Mouse (Mus musculus): ENCODE measurements around the gene Gins3. TPM values are rescaled to one million over a fixed set of nuclear protein-coding genes. Genes with fewer than 3 reads are reported as not detected.

Gene Gins3
- 20.2 and 21.9 TPM in 2 replicates for polyA plus RNA-seq (2016; fragmentation: Nextera tagmentation; extraction: Ambion mirVana)

DNA sequence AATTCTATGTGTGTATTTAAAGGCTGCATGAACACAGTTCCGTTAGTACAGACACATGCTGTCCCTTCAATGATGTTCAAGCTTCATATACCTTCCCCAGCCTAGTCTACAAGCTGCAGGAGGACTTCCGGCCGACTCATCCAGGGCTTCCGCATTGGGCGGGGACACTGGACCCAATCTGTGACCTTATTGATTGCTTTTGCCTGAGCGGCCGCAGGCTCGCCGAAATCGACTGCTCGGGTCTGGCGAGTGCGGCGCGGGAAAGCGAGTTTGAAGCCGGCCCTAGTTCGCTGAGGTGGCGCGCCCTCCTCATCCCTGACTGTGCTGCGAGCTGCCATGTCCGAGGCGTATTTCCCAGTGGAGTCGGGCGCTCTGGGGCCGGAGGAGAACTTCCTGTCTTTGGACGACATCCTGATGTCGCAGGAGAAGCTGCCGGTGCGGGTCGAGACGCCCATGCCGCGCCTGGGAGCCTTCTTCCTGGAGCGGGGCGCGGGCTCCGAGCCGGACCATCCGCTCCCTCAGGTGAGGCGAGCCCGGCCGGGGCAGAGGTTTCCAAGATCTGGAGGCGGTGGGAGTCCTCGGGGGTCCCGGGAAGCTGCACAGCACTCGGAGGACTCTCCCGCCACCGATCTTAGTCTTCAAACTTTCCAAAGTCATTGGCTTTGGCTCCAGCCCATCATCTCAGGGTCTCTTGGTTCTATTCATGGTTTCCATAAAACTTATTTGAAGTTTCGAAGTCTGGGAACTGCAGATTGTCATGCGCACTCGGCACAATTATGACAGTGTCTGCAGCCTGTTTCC, at the start of gene Gins3:
TSS of gene Gins3 (plus strand) at position 192 of the 801 bp plus-strand sequence.
- Histone ChIP-seq H3K27me3 (peaks cover 9% of the 10 kb centered on the region; the same call in 1 of the 2 replicates), H3K9ac (replicated peaks) (peak within 1 kb of the TSS; percentile 72), H3K4me3 (peak within 1 kb of the TSS; percentile 88), H3K4me2 (replicated peaks) (peak within 1 kb of the TSS; percentile 84), H3K4me1 (peaks cover 10% of the 10 kb centered on the region), H3K9me3 (no peaks in the 10 kb centered on the region), H3K27ac (replicated peaks) (peak within 1 kb of the TSS; percentile 35; the same call in 1 of the 2 replicates), H3K36me3 (no peaks in the 10 kb centered on the region)
- WGBS = 1% methylated on average over 52 of the region's 52 CpGs
- peak; percentile 94 for ATAC-seq (ENCODE audit: low FRiP score, low read depth)

DNA sequence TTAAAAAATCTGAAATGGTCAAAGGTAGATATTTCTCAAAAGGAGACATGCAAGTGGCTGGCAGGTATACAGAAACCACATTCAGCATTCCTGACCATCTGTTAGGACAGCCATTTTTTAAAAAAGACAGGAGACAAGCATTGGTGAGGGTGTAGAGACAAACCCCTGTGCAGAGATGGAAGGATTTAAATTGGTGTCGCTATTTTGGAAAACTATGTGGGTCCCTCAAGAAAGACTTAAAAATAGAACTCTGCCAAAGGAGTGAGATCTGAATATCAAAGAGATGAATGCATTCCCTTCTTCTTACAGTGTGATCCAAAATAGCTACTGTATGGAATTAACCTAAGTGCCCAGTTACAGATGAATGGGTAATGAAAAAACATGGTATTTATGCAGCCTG, 45.9 kb upstream of the Gins3 start:
- Histone ChIP-seq H3K9ac (replicated peaks) (no peak overlapping the region), H3K36me3 (no peaks in the 10 kb centered on the region), H3K4me2 (replicated peaks) (no peak overlapping the region), H3K27ac (replicated peaks) (no peak overlapping the region), H3K9me3 (no peaks in the 10 kb centered on the region), H3K27me3 (0 out of 2 replicates have a peak, but pooled peaks cover 3% of the 10 kb centered on the region), H3K4me3 (no peak overlapping the region), H3K4me1 (no peaks in the 10 kb centered on the region)
- 98% methylated on average over 1 of the region's 1 CpGs for WGBS
- no peak for ATAC-seq (ENCODE audit: low FRiP score, low read depth)

DNA sequence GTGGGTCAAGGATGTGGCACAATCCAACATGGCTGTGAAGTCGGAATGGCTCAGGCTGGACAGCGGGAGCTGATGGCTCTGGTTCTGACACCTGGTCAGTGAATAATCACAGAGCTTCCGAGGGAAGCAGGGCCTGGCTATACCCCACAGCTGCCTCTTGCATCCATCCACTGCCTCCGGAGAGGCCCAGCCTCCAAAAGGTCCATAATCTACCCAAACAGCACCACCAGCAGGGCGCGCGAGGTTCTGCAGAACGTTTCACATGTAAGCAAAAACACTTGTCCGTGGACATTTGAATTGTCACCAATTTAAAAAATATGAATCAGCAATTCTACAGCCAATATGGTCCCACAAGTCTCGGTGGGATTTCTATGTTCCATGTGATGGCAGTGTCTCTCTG, 44.0 kb upstream of the Gins3 start:
- no peaks in the 10 kb centered on the region for H3K4me1 ChIP-seq
- no peak for ATAC-seq (ENCODE audit: low FRiP score, low read depth)
- no peak overlapping the region for H3K4me3 ChIP-seq
- no peaks in the 10 kb centered on the region for H3K36me3 ChIP-seq
- H3K4me2 ChIP-seq (replicated peaks) = no peak overlapping the region
- H3K27me3 ChIP-seq = 0 out of 2 replicates have a peak, but pooled peaks cover 3% of the 10 kb centered on the region
- H3K27ac ChIP-seq (replicated peaks) = no peak overlapping the region
- no peaks in the 10 kb centered on the region for H3K9me3 ChIP-seq
- H3K9ac ChIP-seq (replicated peaks) = no peak overlapping the region
- WGBS = 65% methylated on average over 10 of the region's 10 CpGs

DNA sequence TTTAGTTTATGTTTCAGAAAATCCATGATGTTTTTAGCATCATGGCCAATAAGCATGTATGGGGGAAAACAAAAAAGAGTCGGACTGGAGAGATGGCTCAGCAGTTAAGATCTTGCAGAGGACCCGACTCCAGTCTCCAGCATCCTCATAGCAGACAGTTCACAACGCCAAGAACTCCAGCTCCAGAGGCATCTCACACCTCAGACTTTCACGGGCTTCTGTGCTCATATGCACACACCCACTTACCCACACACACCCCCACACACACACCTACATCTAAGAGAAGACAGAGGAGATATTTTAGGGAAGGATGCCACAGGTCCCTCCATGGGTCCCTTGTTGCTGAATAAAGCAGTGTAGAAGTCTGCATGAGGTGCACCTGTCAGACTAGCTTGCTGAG, 42.7 kb upstream of the Gins3 start:
- no peak overlapping the region for H3K4me3 ChIP-seq
- no peaks in the 10 kb centered on the region for H3K9me3 ChIP-seq
- no peak overlapping the region for H3K27ac ChIP-seq (replicated peaks)
- H3K4me2 ChIP-seq (replicated peaks) = no peak overlapping the region
- H3K36me3 ChIP-seq = no peaks in the 10 kb centered on the region
- H3K27me3 ChIP-seq = 0 out of 2 replicates have a peak, but pooled peaks cover 3% of the 10 kb centered on the region
- H3K4me1 ChIP-seq = no peaks in the 10 kb centered on the region
- H3K9ac ChIP-seq (replicated peaks) = no peak overlapping the region
- no peak for ATAC-seq (ENCODE audit: low FRiP score, low read depth)
- 84% methylated on average over 4 of the region's 4 CpGs for WGBS

DNA sequence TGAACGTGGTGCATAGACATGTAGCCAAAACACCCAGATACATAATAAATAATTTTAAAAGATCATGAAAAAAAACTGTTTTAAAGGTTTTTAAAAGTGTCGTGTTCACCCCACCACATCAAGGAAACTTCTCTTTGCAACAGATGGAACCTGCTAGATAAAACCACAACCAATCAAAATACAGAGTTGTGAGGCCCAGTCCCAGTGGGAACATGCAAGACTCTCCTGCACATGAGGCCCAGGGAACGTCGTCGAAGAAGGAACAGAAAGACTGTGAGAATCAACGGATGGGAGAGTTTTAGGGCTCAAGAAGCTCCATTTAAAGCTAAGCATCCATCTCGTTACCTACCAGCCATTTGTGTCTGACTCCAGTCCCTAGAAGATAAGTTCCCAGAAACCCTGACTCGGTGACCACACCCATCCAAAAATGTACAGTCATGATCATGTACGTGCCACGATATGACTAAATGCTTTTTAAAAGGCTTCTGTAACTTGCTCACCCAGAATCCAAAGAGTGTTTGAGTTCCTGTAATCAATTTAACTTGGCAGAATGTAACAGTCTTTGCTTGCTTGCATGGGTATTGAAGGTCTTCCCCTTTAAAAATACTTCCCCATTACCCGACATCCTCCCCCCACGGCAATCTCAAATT, 41.0 kb upstream of the Gins3 start:
- no peaks in the 10 kb centered on the region for H3K9me3 ChIP-seq
- H3K36me3 ChIP-seq = no peaks in the 10 kb centered on the region
- H3K4me2 ChIP-seq (replicated peaks) = no peak overlapping the region
- no peak overlapping the region for H3K9ac ChIP-seq (replicated peaks)
- ATAC-seq (ENCODE audit: low FRiP score, low read depth) = no peak
- 0 out of 2 replicates have a peak, but pooled peaks cover 3% of the 10 kb centered on the region for H3K27me3 ChIP-seq
- H3K4me1 ChIP-seq = no peaks in the 10 kb centered on the region
- WGBS = 87% methylated on average over 12 of the region's 12 CpGs
- no peak overlapping the region for H3K27ac ChIP-seq (replicated peaks)
- H3K4me3 ChIP-seq = no peak overlapping the region

DNA sequence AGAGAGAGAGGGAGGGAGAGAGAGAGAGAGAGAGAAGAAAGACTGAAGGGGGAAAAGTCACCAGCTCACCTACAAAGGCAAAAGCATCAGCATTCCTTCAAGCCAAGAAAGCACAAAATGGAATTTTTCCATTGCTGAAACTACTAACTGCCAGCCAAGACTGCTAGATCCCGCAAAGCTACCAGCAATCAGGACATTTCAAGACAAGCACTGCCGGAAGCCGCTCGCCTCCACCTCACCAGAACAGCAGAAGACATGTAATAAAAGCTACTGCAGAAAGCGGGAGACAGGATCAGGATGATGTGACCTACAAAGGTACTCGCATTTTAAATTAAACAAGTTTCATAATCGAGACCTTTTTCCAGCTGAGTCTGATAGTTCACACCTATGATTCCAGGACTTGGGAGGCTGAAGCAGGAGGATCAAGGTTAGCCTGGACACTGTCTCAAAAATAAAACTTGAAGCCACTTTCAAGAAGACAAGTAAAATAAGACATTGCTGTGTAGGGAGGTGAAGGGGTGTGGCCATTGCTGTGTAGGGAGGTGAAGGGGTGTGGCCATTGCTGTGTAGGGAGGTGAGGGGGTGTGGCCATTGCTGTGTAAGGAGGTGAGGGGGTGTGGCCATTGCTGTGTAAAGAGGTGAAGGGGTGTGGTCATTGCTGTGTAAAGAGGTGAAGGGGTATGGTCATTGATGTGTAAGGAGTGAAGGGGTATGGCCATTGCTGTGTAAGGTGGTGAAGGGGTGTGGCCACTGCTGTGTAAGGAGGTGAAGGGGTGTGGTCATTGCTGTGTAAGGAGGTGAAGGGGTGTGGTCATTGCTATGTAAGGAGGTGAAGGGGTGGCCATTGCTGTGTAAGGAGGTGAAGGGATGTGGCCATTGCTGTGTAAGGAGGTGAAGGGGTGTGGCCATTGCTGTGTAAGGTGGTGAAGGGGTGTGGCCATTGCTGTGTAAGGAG, 39.5 kb upstream of the Gins3 start:
- Histone ChIP-seq H3K4me2 (replicated peaks) (no peak overlapping the region), H3K9ac (replicated peaks) (no peak overlapping the region), H3K4me3 (no peak overlapping the region), H3K4me1 (no peaks in the 10 kb centered on the region), H3K27ac (replicated peaks) (no peak overlapping the region), H3K27me3 (0 out of 2 replicates have a peak, but pooled peaks cover 3% of the 10 kb centered on the region), H3K36me3 (no peaks in the 10 kb centered on the region), H3K9me3 (no peaks in the 10 kb centered on the region)
- WGBS = 90% methylated on average over 7 of the region's 7 CpGs
- ATAC-seq (ENCODE audit: low FRiP score, low read depth) = no peak

DNA sequence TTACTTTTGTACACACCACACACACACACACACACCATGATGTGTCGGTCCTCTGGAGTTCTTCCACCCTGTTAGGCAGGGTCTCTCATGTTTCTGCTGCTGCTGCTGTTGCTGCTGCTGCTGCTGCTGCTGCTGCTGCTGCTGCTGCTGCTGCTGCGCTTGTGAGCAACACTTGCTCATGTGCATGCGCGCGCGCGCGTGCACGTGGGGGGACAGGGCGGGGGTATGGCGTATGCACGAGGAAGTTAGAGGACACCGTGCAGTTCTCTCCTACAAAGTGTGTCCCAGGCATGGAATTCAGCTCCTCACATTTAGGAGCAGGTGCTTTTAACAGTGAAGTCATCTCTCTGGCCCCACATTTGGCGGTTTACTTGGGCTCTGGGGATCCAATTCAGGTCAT, 38.1 kb upstream of the Gins3 start:
- Histone ChIP-seq H3K4me3 (no peak overlapping the region), H3K27me3 (no peaks in the 10 kb centered on the region), H3K9me3 (no peaks in the 10 kb centered on the region), H3K4me2 (replicated peaks) (no peak overlapping the region), H3K9ac (replicated peaks) (no peak overlapping the region), H3K27ac (replicated peaks) (no peak overlapping the region), H3K36me3 (no peaks in the 10 kb centered on the region), H3K4me1 (no peaks in the 10 kb centered on the region)
- no peak for ATAC-seq (ENCODE audit: low FRiP score, low read depth)
- 82% methylated on average over 14 of the region's 14 CpGs for WGBS

DNA sequence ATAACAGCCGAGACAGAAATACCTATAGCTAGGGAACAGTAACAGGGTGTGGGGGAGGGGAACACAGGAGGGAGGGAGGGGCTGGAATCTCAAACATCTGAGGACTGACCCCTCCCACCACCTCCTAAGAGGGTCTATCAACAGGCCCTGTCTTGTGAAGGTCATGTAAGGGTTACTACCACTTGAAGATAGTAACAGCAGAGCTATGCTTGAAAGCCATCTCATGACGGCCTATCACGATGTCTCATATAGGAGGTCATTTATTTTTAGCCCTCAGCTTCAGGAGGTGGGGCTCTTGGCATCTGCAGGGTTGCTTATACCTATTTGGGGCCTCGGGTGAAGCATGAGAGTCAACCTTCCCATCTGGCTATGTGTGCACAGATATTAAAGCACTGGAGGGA, 36.4 kb upstream of the Gins3 start:
- Histone ChIP-seq H3K4me3 (no peak overlapping the region), H3K4me2 (replicated peaks) (no peak overlapping the region), H3K36me3 (no peaks in the 10 kb centered on the region), H3K9ac (replicated peaks) (no peak overlapping the region), H3K27me3 (0 out of 2 replicates have a peak, but pooled peaks cover 3% of the 10 kb centered on the region), H3K9me3 (no peaks in the 10 kb centered on the region), H3K27ac (replicated peaks) (no peak overlapping the region), H3K4me1 (no peaks in the 10 kb centered on the region)
- ATAC-seq (ENCODE audit: low FRiP score, low read depth) = no peak
- 79% methylated on average over 4 of the region's 4 CpGs for WGBS

DNA sequence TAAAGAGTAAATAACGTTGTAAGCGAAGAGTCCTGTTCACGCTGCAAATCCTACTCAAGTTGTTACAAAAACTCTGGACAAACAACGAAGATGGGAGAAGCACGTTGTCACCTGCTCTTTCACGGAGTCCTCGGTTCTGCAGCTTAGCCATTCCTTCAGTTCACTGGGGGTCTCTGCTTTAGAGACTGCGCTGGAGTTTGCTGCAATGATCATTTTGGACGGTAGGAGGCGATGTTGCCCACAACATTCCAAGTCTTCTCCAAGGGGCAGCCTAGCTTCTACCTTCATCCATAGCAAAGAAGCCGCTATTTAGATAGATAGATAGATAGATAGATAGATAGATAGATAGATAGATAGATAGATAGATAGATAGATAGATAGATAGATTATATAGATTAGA, 33.4 kb upstream of the Gins3 start:
- Histone ChIP-seq H3K27ac (replicated peaks) (no peak overlapping the region), H3K4me3 (no peak overlapping the region), H3K9ac (replicated peaks) (no peak overlapping the region), H3K27me3 (0 out of 2 replicates have a peak, but pooled peaks cover 3% of the 10 kb centered on the region), H3K9me3 (no peaks in the 10 kb centered on the region), H3K36me3 (no peaks in the 10 kb centered on the region), H3K4me2 (replicated peaks) (no peak overlapping the region), H3K4me1 (no peaks in the 10 kb centered on the region)
- 6% methylated on average over 11 of the region's 11 CpGs for WGBS
- ATAC-seq (ENCODE audit: low FRiP score, low read depth) = no peak

DNA sequence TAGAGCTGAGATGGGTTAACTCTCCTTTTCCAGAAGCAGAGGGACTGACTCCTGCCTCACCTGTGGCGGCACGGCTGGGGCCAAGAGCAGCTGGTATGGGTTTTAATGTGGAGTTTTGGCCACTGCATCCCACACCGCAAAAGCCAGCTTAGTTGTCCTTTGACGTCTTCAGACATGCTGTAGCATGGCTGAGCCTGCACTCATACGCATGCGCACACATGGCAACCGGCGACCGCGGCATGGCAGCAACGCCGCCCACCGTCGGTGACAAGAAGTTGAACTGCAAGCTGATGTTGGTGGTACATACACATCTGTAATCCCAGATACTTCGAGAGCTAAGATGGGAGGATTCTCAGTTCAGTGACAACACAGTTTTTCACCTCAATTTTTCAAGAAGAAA, 31.9 kb upstream of the Gins3 start:
- H3K27me3 ChIP-seq = 0 out of 2 replicates have a peak, but pooled peaks cover 3% of the 10 kb centered on the region
- WGBS = 73% methylated on average over 15 of the region's 15 CpGs
- no peak for ATAC-seq (ENCODE audit: low FRiP score, low read depth)
- no peaks in the 10 kb centered on the region for H3K36me3 ChIP-seq
- H3K9ac ChIP-seq (replicated peaks) = no peak overlapping the region
- H3K27ac ChIP-seq (replicated peaks) = no peak overlapping the region
- no peaks in the 10 kb centered on the region for H3K4me1 ChIP-seq
- no peaks in the 10 kb centered on the region for H3K9me3 ChIP-seq
- H3K4me3 ChIP-seq = no peak overlapping the region
- H3K4me2 ChIP-seq (replicated peaks) = no peak overlapping the region

DNA sequence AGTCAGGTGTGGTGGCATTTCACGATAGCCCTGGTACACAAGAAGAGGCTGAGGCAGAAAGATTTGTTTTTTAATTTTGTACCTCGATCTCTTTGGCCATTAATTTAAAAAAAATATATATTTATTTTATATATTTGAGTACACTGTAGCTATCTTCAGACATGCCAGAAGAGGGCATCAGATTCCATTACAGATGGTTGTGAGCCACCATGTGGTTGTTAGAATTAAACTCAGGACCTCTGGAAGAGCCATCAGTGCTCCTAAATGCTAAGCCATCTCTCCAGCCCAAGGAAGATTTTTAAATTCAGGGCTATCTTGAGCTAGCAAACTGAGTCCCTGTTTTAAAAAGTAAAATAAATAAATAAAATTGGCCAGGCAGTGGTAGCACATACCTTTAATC, 31.1 kb upstream of the Gins3 start:
- H3K4me1 ChIP-seq = no peaks in the 10 kb centered on the region
- no peak overlapping the region for H3K27ac ChIP-seq (replicated peaks)
- no peak for ATAC-seq (ENCODE audit: low FRiP score, low read depth)
- H3K9me3 ChIP-seq = no peaks in the 10 kb centered on the region
- no peak overlapping the region for H3K4me2 ChIP-seq (replicated peaks)
- H3K4me3 ChIP-seq = no peak overlapping the region
- no peak overlapping the region for H3K9ac ChIP-seq (replicated peaks)
- H3K36me3 ChIP-seq = no peaks in the 10 kb centered on the region
- H3K27me3 ChIP-seq = 0 out of 2 replicates have a peak, but pooled peaks cover 3% of the 10 kb centered on the region
- 80% methylated on average over 2 of the region's 2 CpGs for WGBS
